Mouse (Mus musculus): ENCODE data around the gene Fam219b. TPM values are rescaled to one million over a fixed set of nuclear protein-coding genes. Genes with fewer than 3 reads are reported as not detected.
A peak's percentile ranks its signal among the peaks of the same experiment; 100 is the strongest.

Gene Fam219b
- total and polyA plus RNA-seq, 3 experiments = 8.1 to 12.2 (median 11.3) TPM

GRCm38 (mm10) chr9:57501452-57501851 lies 35.9 kb upstream of the Fam219b start:
- DNase-seq (ENCODE audit: low spot score) (no peak), ATAC-seq (ENCODE audit: extremely low read depth, insufficient number of reproducible peaks, low FRiP score, poor library complexity, severe bottlenecking) (no peak)
- Histone ChIP-seq H3K4me1 (ENCODE audit: insufficient read depth, low read depth, low read length) (peaks cover 52% of the 10 kb centered on the region), H3K9me3 (replicated peaks) (peaks cover 8% of the 10 kb centered on the region), H3K27me3 (ENCODE audit: insufficient read depth, low read length) (peaks cover 56% of the 10 kb centered on the region), H3K36me3 (replicated peaks) (no peaks in the 10 kb centered on the region), H3K4me3 (ENCODE audit: low read depth, low read length) (no peak overlapping the region)
- no peak for TF ChIP-seq POLR2AphosphoS5 (IDR thresholded peaks at IDR 0.05; ENCODE audit: insufficient replicate concordance, low read depth, low read length)
- TF ChIP-seq GATA1 (IDR thresholded peaks at IDR 0.05; ENCODE audit: borderline replicate concordance, low read length) = no peak
- no peak for TF ChIP-seq TAL1 (conservative IDR thresholded peaks at IDR 0.05; ENCODE audit: low read depth, low read length)
- TF ChIP-seq GATA2 (IDR thresholded peaks at IDR 0.05; ENCODE audit: borderline replicate concordance, low read depth, low read length) = no peak
- no peak for TF ChIP-seq CTCF (IDR thresholded peaks at IDR 0.05; ENCODE audit: low read depth, low read length)

- DNase-seq (ENCODE audit: low spot score) (no peak), ATAC-seq (ENCODE audit: extremely low read depth, insufficient number of reproducible peaks, low FRiP score, poor library complexity, severe bottlenecking) (no peak)
- Histone ChIP-seq H3K9me3 (replicated peaks) (peaks cover 8% of the 10 kb centered on the region), H3K4me3 (ENCODE audit: low read depth, low read length) (no peak overlapping the region), H3K4me1 (ENCODE audit: insufficient read depth, low read depth, low read length) (peaks cover 56% of the 10 kb centered on the region), H3K27me3 (ENCODE audit: insufficient read depth, low read length) (peaks cover 55% of the 10 kb centered on the region), H3K36me3 (replicated peaks) (no peaks in the 10 kb centered on the region)
- no peak for TF ChIP-seq CTCF (IDR thresholded peaks at IDR 0.05; ENCODE audit: low read depth, low read length)
- no peak for TF ChIP-seq GATA2 (IDR thresholded peaks at IDR 0.05; ENCODE audit: borderline replicate concordance, low read depth, low read length)
- no peak for TF ChIP-seq GATA1 (IDR thresholded peaks at IDR 0.05; ENCODE audit: borderline replicate concordance, low read length)
- TF ChIP-seq TAL1 (conservative IDR thresholded peaks at IDR 0.05; ENCODE audit: low read depth, low read length) = no peak
- TF ChIP-seq POLR2AphosphoS5 (IDR thresholded peaks at IDR 0.05; ENCODE audit: insufficient replicate concordance, low read depth, low read length) = no peak
Measured at GRCm38 (mm10) chr9:57501861-57502260, 35.5 kb upstream of the Fam219b start.

GRCm38 (mm10) chr9:57502911-57503621 lies 34.3 kb upstream of the Fam219b start:
- H3K27me3 ChIP-seq (ENCODE audit: insufficient read depth, low read length) = peaks cover 46% of the 10 kb centered on the region
- H3K4me1 ChIP-seq (ENCODE audit: insufficient read depth, low read depth, low read length) = peaks cover 57% of the 10 kb centered on the region
- ATAC-seq (ENCODE audit: extremely low read depth, insufficient number of reproducible peaks, low FRiP score, poor library complexity, severe bottlenecking) (no peak), DNase-seq (ENCODE audit: low spot score) (no peak)
- peaks cover 8% of the 10 kb centered on the region for H3K9me3 ChIP-seq (replicated peaks)
- H3K4me3 ChIP-seq (ENCODE audit: low read depth, low read length) = peak overlapping the region; percentile 70; the same call in 1 of the 2 replicates
- no peak for TF ChIP-seq TAL1 (conservative IDR thresholded peaks at IDR 0.05; ENCODE audit: low read depth, low read length)
- no peak for TF ChIP-seq GATA2 (IDR thresholded peaks at IDR 0.05; ENCODE audit: borderline replicate concordance, low read depth, low read length)
- no peak for TF ChIP-seq CTCF (IDR thresholded peaks at IDR 0.05; ENCODE audit: low read depth, low read length)
- no peak for TF ChIP-seq GATA1 (IDR thresholded peaks at IDR 0.05; ENCODE audit: borderline replicate concordance, low read length)
- TF ChIP-seq POLR2AphosphoS5 (IDR thresholded peaks at IDR 0.05; ENCODE audit: insufficient replicate concordance, low read depth, low read length) = no peak
- H3K36me3 ChIP-seq (replicated peaks) = no peaks in the 10 kb centered on the region

- DNase-seq (ENCODE audit: low spot score) (no peak), ATAC-seq (ENCODE audit: extremely low read depth, insufficient number of reproducible peaks, low FRiP score, poor library complexity, severe bottlenecking) (no peak)
- H3K36me3 ChIP-seq (replicated peaks) = no peaks in the 10 kb centered on the region
- H3K27me3 ChIP-seq (ENCODE audit: insufficient read depth, low read length) = peaks cover 43% of the 10 kb centered on the region
- H3K9me3 ChIP-seq (replicated peaks) = peaks cover 8% of the 10 kb centered on the region
- H3K4me1 ChIP-seq (ENCODE audit: insufficient read depth, low read depth, low read length) = peaks cover 53% of the 10 kb centered on the region
- TF ChIP-seq GATA2 (IDR thresholded peaks at IDR 0.05; ENCODE audit: borderline replicate concordance, low read depth, low read length) (no peak), TAL1 (conservative IDR thresholded peaks at IDR 0.05; ENCODE audit: low read depth, low read length) (no peak), GATA1 (IDR thresholded peaks at IDR 0.05; ENCODE audit: borderline replicate concordance, low read length) (no peak), CTCF (IDR thresholded peaks at IDR 0.05; ENCODE audit: low read depth, low read length) (no peak), POLR2AphosphoS5 (IDR thresholded peaks at IDR 0.05; ENCODE audit: insufficient replicate concordance, low read depth, low read length) (no peak)
- H3K4me3 ChIP-seq (ENCODE audit: low read depth, low read length) = peak within 1 kb of the TSS; percentile 70
Measured at GRCm38 (mm10) chr9:57503622-57504380, 33.5 kb upstream of the Fam219b start, which contains the start of gene Rpp25. Gene Rpp25 (plus strand): TSS chr9:57504026.

- no peak for ATAC-seq (ENCODE audit: extremely low read depth, insufficient number of reproducible peaks, low FRiP score, poor library complexity, severe bottlenecking)
- peak overlapping the region; percentile 70 for H3K4me3 ChIP-seq (ENCODE audit: low read depth, low read length)
- no peak for DNase-seq (ENCODE audit: low spot score)
- H3K27me3 ChIP-seq (ENCODE audit: insufficient read depth, low read length) = peaks cover 43% of the 10 kb centered on the region
- TF ChIP-seq GATA1 (IDR thresholded peaks at IDR 0.05; ENCODE audit: borderline replicate concordance, low read length) (no peak), TAL1 (conservative IDR thresholded peaks at IDR 0.05; ENCODE audit: low read depth, low read length) (no peak), CTCF (IDR thresholded peaks at IDR 0.05; ENCODE audit: low read depth, low read length) (no peak), GATA2 (IDR thresholded peaks at IDR 0.05; ENCODE audit: borderline replicate concordance, low read depth, low read length) (no peak), POLR2AphosphoS5 (IDR thresholded peaks at IDR 0.05; ENCODE audit: insufficient replicate concordance, low read depth, low read length) (no peak)
- no peaks in the 10 kb centered on the region for H3K36me3 ChIP-seq (replicated peaks)
- H3K9me3 ChIP-seq (replicated peaks) = peaks cover 8% of the 10 kb centered on the region
- peaks cover 50% of the 10 kb centered on the region for H3K4me1 ChIP-seq (ENCODE audit: insufficient read depth, low read depth, low read length)
Measured at GRCm38 (mm10) chr9:57504381-57504700, 33.0 kb upstream of the Fam219b start.

- DNase-seq (ENCODE audit: low spot score) (no peak), ATAC-seq (ENCODE audit: extremely low read depth, insufficient number of reproducible peaks, low FRiP score, poor library complexity, severe bottlenecking) (no peak)
- peaks cover 48% of the 10 kb centered on the region for H3K4me1 ChIP-seq (ENCODE audit: insufficient read depth, low read depth, low read length)
- peaks cover 43% of the 10 kb centered on the region for H3K27me3 ChIP-seq (ENCODE audit: insufficient read depth, low read length)
- peak overlapping the region; percentile 70; the same call in 1 of the 2 replicates for H3K4me3 ChIP-seq (ENCODE audit: low read depth, low read length)
- H3K36me3 ChIP-seq (replicated peaks) = no peaks in the 10 kb centered on the region
- TF ChIP-seq POLR2AphosphoS5 (IDR thresholded peaks at IDR 0.05; ENCODE audit: insufficient replicate concordance, low read depth, low read length) = no peak
- no peak for TF ChIP-seq CTCF (IDR thresholded peaks at IDR 0.05; ENCODE audit: low read depth, low read length)
- TF ChIP-seq GATA2 (IDR thresholded peaks at IDR 0.05; ENCODE audit: borderline replicate concordance, low read depth, low read length) = no peak
- TF ChIP-seq GATA1 (IDR thresholded peaks at IDR 0.05; ENCODE audit: borderline replicate concordance, low read length) = no peak
- no peak for TF ChIP-seq TAL1 (conservative IDR thresholded peaks at IDR 0.05; ENCODE audit: low read depth, low read length)
- peaks cover 8% of the 10 kb centered on the region for H3K9me3 ChIP-seq (replicated peaks)
Measured at GRCm38 (mm10) chr9:57504891-57505290, 32.4 kb upstream of the Fam219b start.
